In the genomic region with DNA sequence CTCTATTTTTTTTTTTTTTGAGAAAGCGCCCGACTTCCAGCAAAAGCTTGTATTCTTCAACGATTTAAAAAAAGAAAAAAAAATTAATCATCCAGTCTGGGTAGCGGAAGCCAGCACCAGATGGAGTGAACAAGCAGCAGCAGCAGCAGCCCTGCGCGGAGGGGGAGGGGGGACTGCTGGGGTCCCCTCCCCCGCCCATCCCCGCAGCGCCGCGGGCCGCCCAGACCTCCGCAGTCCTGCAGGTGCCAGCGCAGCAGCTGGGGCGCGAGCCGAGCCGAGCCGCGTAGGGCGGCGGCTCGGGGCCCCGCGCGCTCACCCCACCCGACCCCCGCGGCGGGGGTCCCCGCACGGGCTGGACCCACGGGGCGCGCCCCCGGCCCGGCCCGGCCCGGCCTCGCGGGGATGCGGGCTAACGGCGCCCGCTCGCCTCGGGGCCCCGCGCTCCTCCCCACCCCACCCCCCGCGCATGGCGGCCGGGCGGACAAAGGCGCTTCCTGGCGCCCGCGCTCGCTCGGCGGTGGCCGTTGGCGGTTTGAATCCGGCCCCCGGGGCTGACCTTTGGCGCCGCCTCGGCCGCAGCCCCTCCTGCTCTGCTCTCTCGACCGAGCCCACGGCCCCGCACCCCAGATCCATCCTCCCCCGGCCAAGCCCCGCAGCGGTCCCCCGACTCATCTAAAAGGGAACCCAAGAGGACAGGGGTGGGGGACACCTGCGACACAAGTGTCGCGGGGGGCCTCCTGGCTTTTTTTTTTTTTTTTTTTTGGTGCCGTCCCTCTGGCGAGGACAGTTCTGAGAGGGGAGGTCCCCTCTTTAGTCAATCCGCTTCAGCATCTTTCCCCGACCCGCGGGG, we compare ENCODE assay signal across 8 mouse cellular contexts. TPM values are rescaled to one million over a fixed set of nuclear protein-coding genes. Genes with fewer than 3 reads are reported as not detected.
DNase-seq lines count a peak whose midpoint lies in the region; ATAC-seq and TF ChIP-seq lines count a peak whose summit lies in the region.

No protein-coding gene starts in this region.

- H3K9me3 ChIP-seq in limb, embryonic 12.5 days: no peaks in the 10 kb centered on the region
- no peaks in the 10 kb centered on the region for H3K9me3 ChIP-seq in midbrain, embryonic 12.5 days

- intact Hi-C loops in gastrocnemius, adult 2 months (cut with DNase I): loop anchor here (2.0 to 5.0 kb wide), 4 partner anchors 85 to 131 kb away; no protein-coding TSS in a partner anchor

- TF ChIP-seq POLR2A in spleen, adult 2 months (IDR thresholded peaks at IDR 0.05; ENCODE audit: low read depth, low read length): no peak

- DNase-seq in frontal cortex, postnatal 25 days (ENCODE audit: low spot score in 2 of 2): no peak
- DNase-seq in cerebellum, postnatal 25 days: peak; percentile 78 to 85
- peak; percentile 83 for DNase-seq in gastrocnemius, adult 2 months
- peak; percentile 81 for DNase-seq in induced T-regulatory cell, adult 2 months (ENCODE audit: low read depth)
- peak in 1 of 2 experiments; percentile 64 for DNase-seq in spleen, adult 2 months (ENCODE audit: low read depth in 1 of 2, low spot score in 2 of 2)

- 1% methylated on average over 68 of the region's 86 CpGs for WGBS in limb, embryonic 12.5 days
- under 1% methylated on average over 43 of the region's 86 CpGs for WGBS in midbrain, embryonic 12.5 days
- 1% methylated on average over 73 of the region's 86 CpGs for WGBS in spleen, adult 2 months

- ATAC-seq in frontal cortex, adult (ENCODE audit: low TSS enrichment): peak; percentile 36; the same call in 1 of the 2 replicates
- ATAC-seq in limb, embryonic 12.5 days (ENCODE audit: insufficient number of reproducible peaks, insufficient read depth, low FRiP score, low TSS enrichment, low read depth): peak; percentile 83
- ATAC-seq in midbrain, embryonic 12.5 days (ENCODE audit: low FRiP score, low read depth): peak; percentile 84

- H3K9ac ChIP-seq in limb, embryonic 12.5 days (replicated peaks): peak overlapping the region; percentile 96
- H3K9ac ChIP-seq in midbrain, embryonic 12.5 days (replicated peaks): peak overlapping the region; percentile 99

- peak overlapping the region; percentile 78 for H3K4me2 ChIP-seq in limb, embryonic 12.5 days
- peak overlapping the region; percentile 85 for H3K4me2 ChIP-seq in midbrain, embryonic 12.5 days (replicated peaks)

- H3K27ac ChIP-seq in gastrocnemius, adult 2 months: peak overlapping the region; percentile 99
- H3K27ac ChIP-seq in limb, embryonic 12.5 days: peak overlapping the region; percentile 98
- H3K27ac ChIP-seq in midbrain, embryonic 12.5 days (replicated peaks): peak overlapping the region; percentile 99
- peak overlapping the region; percentile 94 for H3K27ac ChIP-seq in spleen, adult 2 months (ENCODE audit: insufficient read depth, low read length)

- peaks cover 8% of the 10 kb centered on the region; the same call in 1 of the 2 replicates for H3K36me3 ChIP-seq in limb, embryonic 12.5 days
- H3K36me3 ChIP-seq in midbrain, embryonic 12.5 days: peaks cover 5% of the 10 kb centered on the region
- peaks cover 3% of the 10 kb centered on the region for H3K36me3 ChIP-seq in spleen, adult 2 months (ENCODE audit: control insufficient read depth, insufficient read depth, low read length)

- no peak for TF ChIP-seq CTCF in gastrocnemius, adult 2 months (IDR thresholded peaks at IDR 0.05)
- no peak for TF ChIP-seq CTCF in spleen, adult 2 months (IDR thresholded peaks at IDR 0.05; ENCODE audit: extremely low read depth, insufficient read depth, insufficient read length, insufficient replicate concordance)

- H3K27me3 ChIP-seq in limb, embryonic 12.5 days: 0 out of 2 replicates have a peak, but pooled peaks cover 8% of the 10 kb centered on the region
- H3K27me3 ChIP-seq in midbrain, embryonic 12.5 days: no peaks in the 10 kb centered on the region
- no peaks in the 10 kb centered on the region for H3K27me3 ChIP-seq in spleen, adult 2 months (ENCODE audit: control insufficient read depth, insufficient read depth, low read length)

- H3K4me1 ChIP-seq in limb, embryonic 12.5 days (replicated peaks): peaks cover 32% of the 10 kb centered on the region
- H3K4me1 ChIP-seq in midbrain, embryonic 12.5 days: peaks cover 41% of the 10 kb centered on the region
- H3K4me1 ChIP-seq in spleen, adult 2 months (ENCODE audit: control insufficient read depth, insufficient read depth, insufficient read length): peaks cover 2% of the 10 kb centered on the region

- H3K4me3 ChIP-seq in gastrocnemius, adult 2 months: peak overlapping the region; percentile 78
- peak overlapping the region; percentile 94 for H3K4me3 ChIP-seq in limb, embryonic 12.5 days (replicated peaks)
- peak overlapping the region; percentile 95 for H3K4me3 ChIP-seq in midbrain, embryonic 12.5 days
- H3K4me3 ChIP-seq in spleen, adult 2 months (ENCODE audit: extremely low read depth, insufficient read depth, insufficient read length): peak overlapping the region; percentile 81

RNA-seq across cellular contexts. Expression of a gene that starts 0.6 kb away (rescaled TPM):
- total RNA-seq in gastrocnemius, adult 2 months (2021): 100 to 1,000 TPM; 181 to 192 TPM
- polyA plus RNA-seq in limb, embryonic 12.5 days (2016; fragmentation: Nextera tagmentation; extraction: Ambion mirVana): 850 and 865 TPM in 2 replicates
- polyA plus RNA-seq in midbrain, embryonic 12.5 days (2016; fragmentation: Nextera tagmentation; extraction: Ambion mirVana): 1,064 and 1,134 TPM in 2 replicates
- 12.4 TPM in 2 replicates for polyA plus RNA-seq in spleen, adult 2 months (2012; rRNA removed)

RNA-seq across cellular contexts. Expression of a gene that starts 18.6 kb away (rescaled TPM):
- not detected for total RNA-seq in gastrocnemius, adult 2 months (2021)
- polyA plus RNA-seq in limb, embryonic 12.5 days (2016; fragmentation: Nextera tagmentation; extraction: Ambion mirVana): not detected in 2 replicates
- polyA plus RNA-seq in midbrain, embryonic 12.5 days (2016; fragmentation: Nextera tagmentation; extraction: Ambion mirVana): not detected in 2 replicates
- 0.21 TPM in 1 of 2 replicates, not detected in the other for polyA plus RNA-seq in spleen, adult 2 months (2012; rRNA removed)

Comparison
In these comparisons a context has a peak if more than half of its experiments do, and no peak if none do; other contexts are left out.
1. DNase-seq: peak in cerebellum, postnatal 25 days (2 of 2), gastrocnemius, adult 2 months (single experiment) and induced T-regulatory cell, adult 2 months (single experiment); none in frontal cortex, postnatal 25 days (0 of 2).
2. RNA of a gene that starts 0.6 kb away (polyA plus RNA-seq): 1,064 to 1,134 TPM in midbrain, embryonic 12.5 days and 850 to 865 TPM in limb, embryonic 12.5 days; 12.4 TPM in spleen, adult 2 months; every median in the first group is over 10 times any median in the second.
3. Peak in every context shown above with its lines, with median percentiles within 50 percentile points of each other: ATAC-seq, H3K27ac ChIP-seq and H3K4me3 ChIP-seq.